ENCODE assay signal across 26 mouse cellular contexts in genomic region chr8:49015701-49016100, GRCm38 (mm10).
DNase-seq lines count a peak whose midpoint lies in the region; ATAC-seq and TF ChIP-seq lines count a peak whose summit lies in the region.
"Had no signal": no experiment of that assay in that cellular context is flagged by ENCODE, and none has a peak within 500 bp of the region (broad histone marks: within the 10 kb centered on the region; RNA-seq: fewer than 3 reads in every experiment).

No protein-coding gene starts in this region.

- H3K9ac ChIP-seq in embryonic facial prominence, embryonic 14.5 days (ENCODE audit: low read depth, low read length) = no peak overlapping the region
- no peak overlapping the region for H3K9ac ChIP-seq in kidney, embryonic 15.5 days
- H3K9ac ChIP-seq in lung, embryonic 14.5 days = no peak overlapping the region
- H3K9ac ChIP-seq: embryonic facial prominence, embryonic 13.5 days; forebrain, embryonic 13.5 days; forebrain, postnatal 0 days; heart, embryonic 15.5 days; hindbrain, embryonic 14.5 days had no signal

- H3K27me3 ChIP-seq in embryonic facial prominence, embryonic 14.5 days (replicated peaks; ENCODE audit: control insufficient read depth, insufficient read depth, low read length) = no peaks in the 10 kb centered on the region
- H3K27me3 ChIP-seq in embryonic facial prominence, embryonic 10.5 days (replicated peaks; ENCODE audit: low read depth, poor library complexity, severe bottlenecking) = no peaks in the 10 kb centered on the region
- H3K27me3 ChIP-seq in kidney, embryonic 15.5 days = no peaks in the 10 kb centered on the region
- H3K27me3 ChIP-seq in lung, embryonic 14.5 days (ENCODE audit: insufficient read depth, low read length) = no peaks in the 10 kb centered on the region
- H3K27me3 ChIP-seq: embryonic facial prominence, embryonic 13.5 days; forebrain, embryonic 13.5 days; heart, embryonic 15.5 days had no signal

- H3K36me3 ChIP-seq in embryonic facial prominence, embryonic 14.5 days (ENCODE audit: control insufficient read depth, insufficient read depth, low read length) = no peaks in the 10 kb centered on the region
- H3K36me3 ChIP-seq in embryonic facial prominence, embryonic 10.5 days (replicated peaks) = no peaks in the 10 kb centered on the region
- no peaks in the 10 kb centered on the region for H3K36me3 ChIP-seq in kidney, embryonic 15.5 days
- H3K36me3 ChIP-seq in lung, embryonic 14.5 days (ENCODE audit: insufficient read depth) = no peaks in the 10 kb centered on the region
- H3K36me3 ChIP-seq: embryonic facial prominence, embryonic 13.5 days; G1E; heart, embryonic 15.5 days had no signal

- 55% methylated on average over 7 of the region's 7 CpGs for WGBS in embryonic facial prominence, embryonic 14.5 days
- WGBS in embryonic facial prominence, embryonic 10.5 days = 89% methylated on average over 7 of the region's 7 CpGs
- 55% methylated on average over 7 of the region's 7 CpGs for WGBS in kidney, embryonic 15.5 days
- WGBS in lung, embryonic 14.5 days = 52% methylated on average over 7 of the region's 7 CpGs

- H3K4me2 ChIP-seq in embryonic facial prominence, embryonic 14.5 days (ENCODE audit: low read depth, low read length) = no peak overlapping the region
- H3K4me2 ChIP-seq in kidney, embryonic 15.5 days = no peak overlapping the region
- H3K4me2 ChIP-seq in lung, embryonic 14.5 days = no peak overlapping the region
- H3K4me2 ChIP-seq: embryonic facial prominence, embryonic 13.5 days; forebrain, embryonic 13.5 days; heart, embryonic 11.5 days; heart, embryonic 15.5 days; hindbrain, embryonic 14.5 days had no signal

- no peak overlapping the region for H3K27ac ChIP-seq in embryonic facial prominence, embryonic 14.5 days (replicated peaks; ENCODE audit: low read depth, low read length)
- H3K27ac ChIP-seq in embryonic facial prominence, embryonic 10.5 days (replicated peaks) = no peak overlapping the region
- no peak overlapping the region for H3K27ac ChIP-seq in kidney, embryonic 15.5 days
- no peak overlapping the region for H3K27ac ChIP-seq in lung, embryonic 14.5 days (ENCODE audit: low read depth)
- H3K27ac ChIP-seq: embryonic facial prominence, embryonic 13.5 days; forebrain, embryonic 13.5 days; gastrocnemius, adult 2 months; heart, embryonic 15.5 days; hindbrain, embryonic 14.5 days had no signal

- TF ChIP-seq CTCF in lung, embryonic 14.5 days (IDR thresholded peaks at IDR 0.05; ENCODE audit: low read depth) = no peak

- DNase-seq in embryonic facial prominence, embryonic 14.5 days (ENCODE audit: low spot score) = peak; percentile 72
- DNase-seq in embryonic facial prominence, embryonic 10.5 days (ENCODE audit: low spot score) = no peak
- DNase-seq in kidney, postnatal 10 days = no peak
- DNase-seq in lung, embryonic 14.5 days = peak; percentile 62
- no peak for DNase-seq in lung, adult 18-20 months
- DNase-seq in forelimb bud, embryonic 11.5 days (ENCODE audit: low read depth, low spot score) = peak; percentile 9
- DNase-seq in layer of hippocampus, adult 18-20 months (ENCODE audit: low spot score in 2 of 2) = no peak
- DNase-seq: adrenal gland, postnatal 14 days; B cell, adult 2 months; cerebellum, adult 11-12 months; cerebellum, adult 9-10 months; forebrain, postnatal 0 days; gastrocnemius, adult 2 months; gastrocnemius, postnatal 36 days; heart, adult 18-20 months; heart, postnatal 14 days had no signal

- no peak for ATAC-seq in embryonic facial prominence, embryonic 14.5 days (ENCODE audit: low read depth)
- ATAC-seq in kidney, embryonic 15.5 days (replicated peaks; ENCODE audit: low FRiP score) = peak; percentile 62; the same call in 1 of the 2 replicates
- peak; percentile 82 for ATAC-seq in lung, embryonic 14.5 days (ENCODE audit: insufficient read depth)
- ATAC-seq: activated CD4-positive, CD25-positive, alpha-beta regulatory T cell, adult 4 months; CD4-positive, CD25-positive, alpha-beta regulatory T cell, adult 4 months; forebrain, embryonic 13.5 days; forebrain, postnatal 0 days; Patski had no signal

- no peaks in the 10 kb centered on the region for H3K9me3 ChIP-seq in embryonic facial prominence, embryonic 14.5 days (ENCODE audit: control insufficient read depth, low read length)
- H3K9me3 ChIP-seq in embryonic facial prominence, embryonic 10.5 days = no peaks in the 10 kb centered on the region
- no peaks in the 10 kb centered on the region for H3K9me3 ChIP-seq in kidney, embryonic 15.5 days (replicated peaks)
- no peaks in the 10 kb centered on the region; the same call in 1 of the 2 replicates for H3K9me3 ChIP-seq in lung, embryonic 14.5 days (ENCODE audit: low read depth, low read length)
- H3K9me3 ChIP-seq: embryonic facial prominence, embryonic 13.5 days; forebrain, embryonic 13.5 days; heart, embryonic 15.5 days had no signal

- H3K4me1 ChIP-seq in embryonic facial prominence, embryonic 14.5 days (ENCODE audit: control insufficient read depth, insufficient read depth, low read length) = no peaks in the 10 kb centered on the region
- H3K4me1 ChIP-seq in embryonic facial prominence, embryonic 10.5 days = no peaks in the 10 kb centered on the region
- peaks cover 3% of the 10 kb centered on the region for H3K4me1 ChIP-seq in kidney, embryonic 15.5 days
- H3K4me1 ChIP-seq in lung, embryonic 14.5 days (ENCODE audit: insufficient read depth) = no peaks in the 10 kb centered on the region
- H3K4me1 ChIP-seq: heart, embryonic 15.5 days had no signal

- H3K4me3 ChIP-seq in embryonic facial prominence, embryonic 14.5 days (ENCODE audit: low read depth, low read length) = no peak overlapping the region
- no peak overlapping the region for H3K4me3 ChIP-seq in embryonic facial prominence, embryonic 10.5 days
- no peak overlapping the region for H3K4me3 ChIP-seq in kidney, embryonic 15.5 days (replicated peaks)
- H3K4me3 ChIP-seq in lung, embryonic 14.5 days (ENCODE audit: low read depth, low read length) = no peak overlapping the region
- H3K4me3 ChIP-seq: embryonic facial prominence, embryonic 13.5 days; forebrain, embryonic 13.5 days; gastrocnemius, adult 2 months; heart, embryonic 15.5 days had no signal

Comparison
In these comparisons a context has a peak if more than half of its experiments do, and no peak if none do; other contexts are left out.
1. DNase-seq: peak in embryonic facial prominence, embryonic 14.5 days (single experiment), lung, embryonic 14.5 days (single experiment) and forelimb bud, embryonic 11.5 days (single experiment); none in embryonic facial prominence, embryonic 10.5 days (single experiment), kidney, postnatal 10 days (single experiment), lung, adult 18-20 months (0 of 2) and layer of hippocampus, adult 18-20 months (0 of 2).